Mouse (Mus musculus) right cerebral cortex, postnatal 36 days (tissue): ENCODE data around the gene Arid1a.
A peak's percentile ranks its signal among the peaks of the same experiment; 100 is the strongest.

ENCODE experiments used
- DNase-seq, 2 experiments: peaks; one replicate each; pipeline ENCODE4 v3.0.0; 2022; ENCODE audit warnings: low spot score in 2 of 2, mixed read lengths in 1 of 2

The Arid1a gene

GRCm38 (mm10) chr4:133756514-133757268 lies at the start of gene Arid1a:
Gene Arid1a (minus strand): TSS chr4:133756769.
- peak; percentile 92 for DNase-seq

GRCm38 (mm10) chr4:133804401-133805263 lies 48.1 kb upstream of the Arid1a start:
- DNase-seq: no peak

GRCm38 (mm10) chr4:133800589-133800988 lies 44.0 kb upstream of the Arid1a start:
- no peak for DNase-seq

- no peak for DNase-seq
Observed at GRCm38 (mm10) chr4:133793269-133793668, 36.7 kb upstream of the Arid1a start.

GRCm38 (mm10) chr4:133774570-133775554 lies 18.3 kb upstream of the Arid1a start:
- peak; percentile 62 to 70 for DNase-seq

GRCm38 (mm10) chr4:133769157-133769556 lies 12.6 kb upstream of the Arid1a start:
- no peak for DNase-seq

GRCm38 (mm10) chr4:133763112-133763511 lies 6.5 kb upstream of the Arid1a start:
- no peak for DNase-seq

GRCm38 (mm10) chr4:133759659-133760058 lies 3.1 kb upstream of the Arid1a start:
- no peak for DNase-seq

- peak; percentile 86 to 91 for DNase-seq
Observed at GRCm38 (mm10) chr4:133757269-133757835, 783 bp upstream of the Arid1a start.

- DNase-seq: no peak
Observed at GRCm38 (mm10) chr4:133755861-133756371, 653 bp downstream of the Arid1a start.

- DNase-seq: no peak
Observed at GRCm38 (mm10) chr4:133754871-133755765, 1.5 kb downstream of the Arid1a start.

- DNase-seq: peak; percentile 95 to 99
Observed at GRCm38 (mm10) chr4:133754238-133754637, 2.3 kb downstream of the Arid1a start.

GRCm38 (mm10) chr4:133753375-133754190 lies 3.0 kb downstream of the Arid1a start:
- DNase-seq: peak; percentile 37 to 43

- DNase-seq: peak in 1 of 2 experiments; percentile 20
Observed at GRCm38 (mm10) chr4:133752449-133753374, 3.9 kb downstream of the Arid1a start.

- peak; percentile 23 to 46 for DNase-seq
Observed at GRCm38 (mm10) chr4:133751521-133752448, 4.8 kb downstream of the Arid1a start.

- no peak for DNase-seq
Observed at GRCm38 (mm10) chr4:133750184-133750775, 6.3 kb downstream of the Arid1a start.
